Mouse (Mus musculus) splenic B cell, adult 2 months (primary cell): ENCODE measurements around the gene Olfr643.

Experiments
- DNase-seq: peaks from one replicate; pipeline ENCODE4 v3.0.0-alpha.2; 2011; ENCODE audit warnings: low read depth, low spot score
- H3K27me3 ChIP-seq: 2 replicates; pipeline ENCODE4 v1.6.1; 2012; ENCODE audit warnings: mild to moderate bottlenecking, low read length, moderate library complexity, mixed read lengths; ENCODE audit not compliant: control insufficient read depth, poor library complexity, insufficient read depth, severe bottlenecking
- H3K36me3 ChIP-seq: 2 replicates; pipeline ENCODE4 v1.6.1; 2012; ENCODE audit warnings: mild to moderate bottlenecking, low read length, moderate library complexity, mixed read lengths; ENCODE audit not compliant: control insufficient read depth, poor library complexity, insufficient read depth, severe bottlenecking

The Olfr643 gene

DNA sequence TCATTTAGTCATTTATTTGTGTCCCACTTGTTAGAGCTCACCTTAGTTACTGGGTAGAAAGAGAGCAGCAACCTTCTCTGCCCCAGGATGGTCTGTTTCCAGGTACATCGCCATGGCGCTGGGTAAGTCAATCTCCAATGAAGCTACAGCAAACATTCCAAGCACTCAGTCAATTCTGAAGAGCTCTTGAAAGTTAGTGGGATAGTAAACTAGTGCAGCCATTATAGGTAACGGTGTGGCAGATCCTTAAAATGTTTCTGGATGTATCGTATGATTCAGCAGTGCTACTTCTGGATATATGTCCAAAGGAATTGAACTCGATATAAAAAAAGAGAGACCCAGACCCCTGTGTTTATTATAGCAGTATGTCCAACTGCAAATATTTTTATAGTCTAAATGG, at the start of gene Olfr643:
Olfr643 (minus strand) TSS at position 101 of the 400 bp plus-strand sequence.
- no peak for DNase-seq
- H3K27me3 ChIP-seq = no peaks in the 10 kb centered on the region
- no peaks in the 10 kb centered on the region for H3K36me3 ChIP-seq

DNA sequence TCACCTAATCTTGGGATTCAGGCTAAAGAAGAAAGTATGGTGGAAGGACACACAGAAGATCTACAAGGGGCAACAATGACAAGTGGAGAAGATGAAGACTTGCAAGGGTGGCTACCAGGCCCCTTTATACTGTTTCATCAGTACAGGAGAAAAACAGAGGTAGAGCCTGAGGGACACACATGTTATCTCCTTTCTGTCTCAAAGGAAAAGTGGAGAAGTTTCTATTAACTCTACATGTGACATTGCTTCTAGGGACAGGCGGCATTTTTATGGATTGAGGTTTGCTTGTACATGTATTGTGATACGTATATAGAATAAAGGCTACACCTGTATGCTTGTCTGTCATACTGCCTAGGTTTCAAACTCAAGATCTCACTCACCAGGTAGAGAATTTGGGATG, 46.1 kb upstream of the Olfr643 start, which contains the start of gene Olfr648:
Olfr648 (minus strand) TSS at position 101 of the 400 bp plus-strand sequence.
- Histone ChIP-seq H3K36me3 (no peaks in the 10 kb centered on the region), H3K27me3 (no peaks in the 10 kb centered on the region)

DNA sequence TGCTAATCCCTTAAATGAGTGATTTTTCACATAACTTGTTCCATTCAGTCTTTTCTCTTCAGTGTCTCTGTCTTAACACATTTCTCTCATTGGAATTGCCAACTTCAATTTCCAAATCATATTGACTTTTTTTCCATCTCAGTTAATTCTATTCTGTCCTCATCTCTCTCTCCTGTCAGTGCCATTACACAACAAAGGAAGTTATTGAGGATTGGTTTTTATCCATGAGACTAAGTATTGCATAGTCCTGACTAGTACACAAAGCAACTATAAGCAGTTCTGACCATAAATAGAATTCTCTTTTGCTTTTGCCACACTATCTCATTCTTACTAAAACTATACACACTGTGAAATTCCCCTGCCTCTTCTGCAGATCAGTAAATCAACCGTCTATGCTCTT, 41.9 kb upstream of the Olfr643 start:
- Histone ChIP-seq H3K27me3 (no peaks in the 10 kb centered on the region), H3K36me3 (no peaks in the 10 kb centered on the region)
- DNase-seq = no peak

More for the DNA sequence above, 46.1 kb upstream of the Olfr643 start, which contains the start of gene Olfr648:
- DNase-seq = no peak

DNA sequence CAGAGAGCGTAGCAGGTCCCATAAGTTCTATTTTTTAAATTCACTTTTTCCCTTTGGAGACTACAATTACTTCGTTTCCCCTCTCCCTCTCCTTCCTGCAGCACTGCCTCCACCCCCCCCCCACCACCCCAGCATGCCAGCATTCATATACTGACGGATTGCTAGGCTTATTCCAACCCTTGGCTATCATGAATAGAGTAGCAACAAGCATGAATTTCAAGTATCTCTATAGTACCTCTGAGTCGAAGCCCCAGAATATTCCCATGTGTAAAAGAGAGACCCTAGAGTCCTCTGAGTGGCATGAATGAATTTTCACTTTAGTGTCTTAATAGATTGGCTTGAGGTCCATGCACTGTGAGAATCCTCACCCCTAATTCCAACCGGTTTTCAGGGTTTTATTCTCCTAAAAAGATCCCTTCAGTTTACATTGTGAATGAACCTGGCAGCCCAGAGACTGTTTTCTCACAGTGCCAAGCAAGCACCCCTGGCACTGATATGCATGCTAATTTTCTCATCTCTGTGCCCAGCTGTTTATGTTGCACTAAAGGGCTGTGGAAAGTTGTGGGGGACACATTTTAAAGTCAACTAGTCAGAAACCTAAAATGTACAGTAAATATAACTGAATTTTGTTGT, 41.3 kb upstream of the Olfr643 start:
- Histone ChIP-seq H3K36me3 (no peaks in the 10 kb centered on the region), H3K27me3 (no peaks in the 10 kb centered on the region)
- no peak for DNase-seq

GRCm38 (mm10) chr7:104175085-104175484, 37.9 kb upstream of the Olfr643 start:
- no peak for DNase-seq
- Histone ChIP-seq H3K36me3 (no peaks in the 10 kb centered on the region), H3K27me3 (no peaks in the 10 kb centered on the region)

DNA sequence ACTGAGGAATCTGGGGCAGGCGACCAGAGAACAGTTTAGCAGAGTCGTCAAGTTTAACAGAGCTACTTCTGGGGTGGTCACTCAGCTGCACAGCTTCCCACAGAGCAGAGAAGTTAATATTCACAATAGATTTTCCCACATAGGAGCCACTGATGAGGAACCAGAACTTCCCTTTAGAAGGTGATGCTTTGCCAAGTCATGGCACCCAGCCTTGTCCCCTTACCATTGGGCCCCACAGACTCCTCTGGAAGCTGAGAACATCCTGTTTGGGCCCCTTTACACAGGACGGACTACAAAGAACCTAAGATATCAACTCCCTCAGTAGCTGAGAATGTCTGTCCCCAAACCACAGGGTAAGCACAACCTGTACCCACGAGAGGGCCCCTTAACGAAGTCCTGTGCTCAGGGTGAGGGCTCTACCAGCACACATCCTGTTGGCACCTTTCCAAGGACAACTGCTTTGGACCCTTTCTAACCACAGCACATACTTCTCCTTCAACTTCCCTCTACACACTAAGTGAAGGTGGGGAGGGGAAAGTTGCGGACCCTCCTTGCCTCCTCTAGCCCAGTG, 32.5 kb upstream of the Olfr643 start:
- no peaks in the 10 kb centered on the region for H3K27me3 ChIP-seq
- DNase-seq = peak; percentile 54
- no peaks in the 10 kb centered on the region for H3K36me3 ChIP-seq

- Histone ChIP-seq H3K36me3 (no peaks in the 10 kb centered on the region), H3K27me3 (no peaks in the 10 kb centered on the region)
- DNase-seq = peak; percentile 27
These were observed 29.9 kb upstream of the Olfr643 start for GRCm38 (mm10) chr7:104167105-104167504.

GRCm38 (mm10) chr7:104150456-104150855, 13.3 kb upstream of the Olfr643 start, which contains the start of gene Ubqlnl:
Gene Ubqlnl, minus strand, starts transcription at chr7:104150556.
- DNase-seq = no peak
- Histone ChIP-seq H3K36me3 (no peaks in the 10 kb centered on the region), H3K27me3 (no peaks in the 10 kb centered on the region)

GRCm38 (mm10) chr7:104143179-104143578, 6.0 kb upstream of the Olfr643 start, which contains the start of gene Ubqln3:
Gene Ubqln3, minus strand, starts transcription at chr7:104143279.
- H3K27me3 ChIP-seq = no peaks in the 10 kb centered on the region
- H3K36me3 ChIP-seq = no peaks in the 10 kb centered on the region
- no peak for DNase-seq

DNA sequence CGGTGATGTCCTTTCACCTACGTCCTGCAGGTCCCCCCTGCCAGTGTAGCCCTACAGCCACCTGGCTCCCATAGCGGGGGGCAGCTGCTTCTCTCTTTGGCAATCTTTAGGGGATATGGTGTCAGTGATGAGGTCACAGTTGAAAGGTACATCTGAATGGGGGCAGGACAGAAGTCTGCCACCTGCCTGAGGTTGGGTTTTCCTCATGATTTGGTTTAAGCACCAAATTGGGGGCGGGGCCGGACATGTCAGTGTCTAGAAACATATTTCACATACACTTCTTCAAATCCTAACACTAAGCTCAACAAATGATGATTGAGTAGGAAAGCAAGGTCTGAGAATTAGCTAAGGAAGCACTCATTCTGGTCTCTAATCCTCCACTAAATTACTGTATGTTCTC, 7.5 kb downstream of the Olfr643 start, which contains the start of gene Ubqln5:
Ubqln5 (minus strand) TSS at position 101 of the 400 bp plus-strand sequence.
- Histone ChIP-seq H3K27me3 (no peaks in the 10 kb centered on the region), H3K36me3 (no peaks in the 10 kb centered on the region)
- DNase-seq = no peak

DNA sequence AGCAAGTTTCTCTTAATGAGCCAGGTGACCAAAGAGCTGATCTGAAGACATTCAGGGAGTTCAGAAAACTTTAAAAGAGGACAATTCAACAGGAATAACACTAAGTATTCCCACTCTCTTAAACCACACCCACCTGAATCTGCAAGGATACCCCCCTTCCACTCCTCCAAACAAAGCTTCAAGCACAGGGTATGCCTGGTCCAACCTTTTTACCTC, 32.5 kb downstream of the Olfr643 start, which contains the start of gene Olfr646:
Olfr646 (plus strand) TSS at position 117 of the 216 bp plus-strand sequence.
- Histone ChIP-seq H3K27me3 (no peaks in the 10 kb centered on the region), H3K36me3 (no peaks in the 10 kb centered on the region)

GRCm38 (mm10) chr7:104103913-104104756, 33.1 kb downstream of the Olfr643 start:
- no peaks in the 10 kb centered on the region for H3K27me3 ChIP-seq
- DNase-seq = no peak
- no peaks in the 10 kb centered on the region for H3K36me3 ChIP-seq

More for the DNA sequence above, 32.5 kb downstream of the Olfr643 start, which contains the start of gene Olfr646:
- no peak for DNase-seq

DNA sequence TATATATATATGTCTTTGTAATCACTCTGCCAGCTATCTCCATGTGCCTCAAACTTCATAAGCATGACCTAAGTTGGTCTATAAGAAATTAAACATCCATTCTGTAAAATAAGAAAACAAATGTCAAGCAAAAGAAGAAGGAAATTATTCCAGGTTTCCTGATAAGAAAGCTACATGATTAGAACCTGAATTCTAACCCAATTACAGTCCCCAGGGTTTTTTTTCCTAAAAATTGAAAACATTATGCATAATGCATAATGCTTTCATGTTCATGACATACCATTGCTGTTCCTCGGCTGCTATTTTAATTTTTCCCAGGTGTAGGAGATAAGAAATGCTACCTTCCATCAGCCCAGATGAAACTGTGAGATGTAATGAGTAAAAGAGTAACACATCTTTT, 51.8 kb downstream of the Olfr643 start, which contains the start of gene Olfr645:
Olfr645 (minus strand) TSS at position 101 of the 400 bp plus-strand sequence.
- H3K27me3 ChIP-seq = no peaks in the 10 kb centered on the region
- DNase-seq = no peak

GRCm38 (mm10) chr7:104071769-104072168, 65.4 kb downstream of the Olfr643 start, which contains the start of gene Olfr644:
Gene Olfr644, minus strand, starts transcription at chr7:104071869.
- DNase-seq = no peak
- Histone ChIP-seq H3K27me3 (no peaks in the 10 kb centered on the region), H3K36me3 (no peaks in the 10 kb centered on the region)

More for the DNA sequence above, 51.8 kb downstream of the Olfr643 start, which contains the start of gene Olfr645:
- no peaks in the 10 kb centered on the region for H3K36me3 ChIP-seq

GRCm38 (mm10) chr7:104061345-104061744, 75.9 kb downstream of the Olfr643 start, which contains the start of gene 4930516K23Rik:
Gene 4930516K23Rik, minus strand, starts transcription at chr7:104061445.
- no peak for DNase-seq
- H3K27me3 ChIP-seq = no peaks in the 10 kb centered on the region
- no peaks in the 10 kb centered on the region for H3K36me3 ChIP-seq
